Mouse (Mus musculus): ENCODE measurements around the gene Smoc2.
A peak's percentile ranks its signal among the peaks of the same experiment; 100 is the strongest.

Smoc2 gene

GRCm38 (mm10) chr17:14349086-14349814 lies 69.9 kb downstream of the Smoc2 start:
- no peak for DNase-seq (ENCODE audit: low spot score)

- DNase-seq (ENCODE audit: low spot score), result no peak
Measured at GRCm38 (mm10) chr17:14353219-14354079, 74.1 kb downstream of the Smoc2 start.

- no peak for DNase-seq (ENCODE audit: low spot score)
Measured at GRCm38 (mm10) chr17:14361511-14361910, 82.2 kb downstream of the Smoc2 start.

- DNase-seq (ENCODE audit: low spot score), result no peak
Measured at GRCm38 (mm10) chr17:14370476-14370875, 91.2 kb downstream of the Smoc2 start.

- no peak for DNase-seq (ENCODE audit: low spot score)
Measured at GRCm38 (mm10) chr17:14371606-14372005, 92.3 kb downstream of the Smoc2 start.

GRCm38 (mm10) chr17:14372324-14373145 lies 93.2 kb downstream of the Smoc2 start:
- no peak for DNase-seq (ENCODE audit: low spot score)

- peak; percentile 72 for DNase-seq (ENCODE audit: low spot score)
Measured at GRCm38 (mm10) chr17:14378692-14379446, 99.6 kb downstream of the Smoc2 start.

- no peak for DNase-seq (ENCODE audit: low spot score)
Measured at GRCm38 (mm10) chr17:14379518-14379917, 100.2 kb downstream of the Smoc2 start.

- no peak for DNase-seq (ENCODE audit: low spot score)
Measured at GRCm38 (mm10) chr17:14379966-14380365, 100.7 kb downstream of the Smoc2 start.

GRCm38 (mm10) chr17:14380526-14380925 lies 101.2 kb downstream of the Smoc2 start:
- DNase-seq (ENCODE audit: low spot score), result no peak

- no peak for DNase-seq (ENCODE audit: low spot score)
Measured at GRCm38 (mm10) chr17:14381482-14381881, 102.2 kb downstream of the Smoc2 start.

GRCm38 (mm10) chr17:14383981-14384380 lies 104.7 kb downstream of the Smoc2 start:
- DNase-seq (ENCODE audit: low spot score), result no peak

- no peak for DNase-seq (ENCODE audit: low spot score)
Measured at GRCm38 (mm10) chr17:14384980-14385379, 105.7 kb downstream of the Smoc2 start.

GRCm38 (mm10) chr17:14387261-14387660 lies 108.0 kb downstream of the Smoc2 start:
- no peak for DNase-seq (ENCODE audit: low spot score)

GRCm38 (mm10) chr17:14392443-14392842 lies 113.1 kb downstream of the Smoc2 start:
- DNase-seq (ENCODE audit: low spot score), result no peak

- DNase-seq (ENCODE audit: low spot score), result no peak
Measured at GRCm38 (mm10) chr17:14394861-14395260, 115.6 kb downstream of the Smoc2 start.

- DNase-seq (ENCODE audit: low spot score), result no peak
Measured at GRCm38 (mm10) chr17:14397456-14397855, 118.2 kb downstream of the Smoc2 start.

GRCm38 (mm10) chr17:14398650-14399424 lies 119.5 kb downstream of the Smoc2 start:
- no peak for DNase-seq (ENCODE audit: low spot score)

GRCm38 (mm10) chr17:14400960-14401359 lies 121.7 kb downstream of the Smoc2 start:
- no peak for DNase-seq (ENCODE audit: low spot score)

- no peak for DNase-seq (ENCODE audit: low spot score)
Measured at GRCm38 (mm10) chr17:14407874-14408273, 128.6 kb downstream of the Smoc2 start.

- DNase-seq (ENCODE audit: low spot score), result no peak
Measured at GRCm38 (mm10) chr17:14412460-14412859, 133.2 kb downstream of the Smoc2 start.

Data from embryo, embryonic 10 days (tissue).